ENCODE assay signal across 10 mouse cellular contexts in the genomic region with DNA sequence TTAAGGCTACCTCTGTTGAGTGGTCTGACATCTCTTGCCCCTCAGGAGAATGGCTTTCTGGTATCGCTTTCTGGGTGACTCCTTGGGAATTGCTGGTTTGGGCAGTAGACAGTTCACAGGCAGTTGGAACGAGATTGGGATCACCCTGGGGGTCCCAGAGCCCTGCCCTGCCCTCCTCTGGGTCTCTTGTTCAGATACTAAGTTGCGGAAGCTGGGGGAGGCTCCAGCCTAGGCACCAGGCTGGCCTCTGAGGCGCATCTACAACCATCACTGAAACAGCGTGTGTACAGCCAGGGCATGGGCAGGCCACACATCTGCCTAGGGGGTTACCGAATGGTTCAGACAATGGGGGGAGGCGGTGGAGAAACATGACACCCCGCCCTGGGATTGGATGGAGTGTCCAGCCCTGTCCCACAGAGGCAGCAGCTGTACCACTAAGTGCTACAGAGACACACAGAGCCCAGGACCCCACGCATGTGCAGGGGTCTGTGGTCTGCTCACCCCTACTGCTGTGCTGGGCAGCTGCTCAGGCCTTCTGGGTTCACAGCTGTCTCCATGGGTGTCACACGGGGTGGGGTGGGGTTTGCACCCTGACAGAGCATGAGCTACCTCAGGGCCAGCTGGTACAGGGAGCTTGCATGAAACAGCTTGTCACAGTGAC. TPM values are rescaled to one million over a fixed set of nuclear protein-coding genes. Genes with fewer than 3 reads are reported as not detected.
DNase-seq lines count a peak whose midpoint lies in the region; ATAC-seq and TF ChIP-seq lines count a peak whose summit lies in the region.
"Had no signal": no experiment of that assay in that cellular context is flagged by ENCODE, and none has a peak within 500 bp of the region (broad histone marks: within the 10 kb centered on the region; RNA-seq: fewer than 3 reads in every experiment).

No protein-coding gene starts in this region.

- H3K27me3 ChIP-seq in cerebellum, adult 2 months (ENCODE audit: control insufficient read depth, insufficient read depth, low read length) = no peaks in the 10 kb centered on the region
- peaks cover 12% of the 10 kb centered on the region; the same call in 1 of the 2 replicates for H3K27me3 ChIP-seq in lung, postnatal 0 days (replicated peaks; ENCODE audit: insufficient read depth, low read length)
- H3K27me3 ChIP-seq in hindbrain, embryonic 16.5 days (replicated peaks; ENCODE audit: control insufficient read depth, insufficient read depth, low read length) = no peaks in the 10 kb centered on the region; the same call in 1 of the 2 replicates

- H3K4me2 ChIP-seq in lung, postnatal 0 days (replicated peaks; ENCODE audit: low read depth, low read length) = no peak overlapping the region
- H3K4me2 ChIP-seq in hindbrain, embryonic 16.5 days (ENCODE audit: low read length) = no peak overlapping the region
- H3K4me2 ChIP-seq: heart, embryonic 15.5 days had no signal

- H3K4me1 ChIP-seq in cerebellum, adult 2 months (ENCODE audit: control insufficient read depth, insufficient read depth, low read length) = peaks cover 67% of the 10 kb centered on the region
- no peaks in the 10 kb centered on the region for H3K4me1 ChIP-seq in lung, postnatal 0 days (ENCODE audit: insufficient read depth, low read depth, low read length)
- H3K4me1 ChIP-seq in lung, adult 2 months (ENCODE audit: control insufficient read depth, insufficient read depth, low read length) = no peaks in the 10 kb centered on the region
- H3K4me1 ChIP-seq in hindbrain, embryonic 16.5 days (ENCODE audit: control insufficient read depth, insufficient read depth, low read depth, low read length) = peaks cover 24% of the 10 kb centered on the region
- H3K4me1 ChIP-seq: heart, embryonic 15.5 days had no signal

- no peak overlapping the region for H3K9ac ChIP-seq in lung, postnatal 0 days (replicated peaks; ENCODE audit: low read depth)
- no peak overlapping the region for H3K9ac ChIP-seq in hindbrain, embryonic 16.5 days (ENCODE audit: low read depth, low read length)
- H3K9ac ChIP-seq: heart, embryonic 15.5 days had no signal

- TF ChIP-seq EP300 in lung, postnatal 0 days (IDR thresholded peaks at IDR 0.05) = no peak

- no peaks in the 10 kb centered on the region for H3K9me3 ChIP-seq in lung, postnatal 0 days (ENCODE audit: low read length)
- H3K9me3 ChIP-seq in hindbrain, embryonic 16.5 days (ENCODE audit: control insufficient read depth, low read length) = no peaks in the 10 kb centered on the region
- H3K9me3 ChIP-seq: heart, embryonic 15.5 days had no signal

- DNase-seq in cerebellum, adult 2 months = peak; percentile 42 to 63
- DNase-seq in cerebellum, adult 9-10 months = no peak
- DNase-seq in lung, postnatal 0 days (ENCODE audit: low spot score) = no peak
- DNase-seq in lung, adult 2 months = no peak
- DNase-seq in retina, postnatal 1 day = peak; percentile 83
- no peak for DNase-seq in layer of hippocampus, postnatal 36 days
- no peak for DNase-seq in c-Kit-positive CD71-positive TER-119-positive erythroid progenitor cells, embryonic 14.5 days (ENCODE audit: low spot score)
- DNase-seq: right cerebral cortex, postnatal 25 days had no signal

- no peaks in the 10 kb centered on the region for H3K36me3 ChIP-seq in lung, postnatal 0 days (ENCODE audit: insufficient read depth, low read length)
- H3K36me3 ChIP-seq in hindbrain, embryonic 16.5 days (ENCODE audit: control insufficient read depth, insufficient read depth, low read length) = no peaks in the 10 kb centered on the region
- H3K36me3 ChIP-seq: heart, embryonic 15.5 days had no signal

- peak overlapping the region; percentile 10 for H3K4me3 ChIP-seq in cerebellum, adult 2 months (replicated peaks; ENCODE audit: insufficient read depth, low read depth, low read length)
- no peak overlapping the region for H3K4me3 ChIP-seq in lung, postnatal 0 days (ENCODE audit: low read depth, low read length)
- H3K4me3 ChIP-seq in lung, adult 2 months (replicated peaks; ENCODE audit: extremely low read depth, low read depth, low read length) = no peak overlapping the region
- H3K4me3 ChIP-seq in hindbrain, embryonic 16.5 days (ENCODE audit: low read length) = no peak overlapping the region
- H3K4me3 ChIP-seq: heart, embryonic 15.5 days had no signal

- peak overlapping the region; percentile 98 for H3K27ac ChIP-seq in cerebellum, adult 2 months (ENCODE audit: insufficient read depth, low read length)
- no peak overlapping the region for H3K27ac ChIP-seq in lung, postnatal 0 days (ENCODE audit: low read length)
- H3K27ac ChIP-seq in hindbrain, embryonic 16.5 days (ENCODE audit: low read depth, low read length) = no peak overlapping the region
- H3K27ac ChIP-seq: heart, embryonic 15.5 days had no signal

- WGBS in cerebellum, adult 2 months = 15% methylated on average over 10 of the region's 10 CpGs
- WGBS in lung, postnatal 0 days = 14% methylated on average over 10 of the region's 10 CpGs
- 31% methylated on average over 10 of the region's 10 CpGs for WGBS in lung, adult 2 months
- 25% methylated on average over 10 of the region's 10 CpGs for WGBS in hindbrain, embryonic 16.5 days

- no peak for TF ChIP-seq POLR2A in cerebellum, adult 2 months (IDR thresholded peaks at IDR 0.05; ENCODE audit: borderline replicate concordance, insufficient read depth, low read length)
- no peak for TF ChIP-seq POLR2A in lung, adult 2 months (IDR thresholded peaks at IDR 0.05; ENCODE audit: borderline replicate concordance, extremely low read depth, low read depth, low read length)

- ATAC-seq in lung, postnatal 0 days = peak; percentile 48
- peak; percentile 32; the same call in 1 of the 2 replicates for ATAC-seq in hindbrain, embryonic 16.5 days

- TF ChIP-seq CTCF in cerebellum, adult 2 months (IDR thresholded peaks at IDR 0.05; ENCODE audit: borderline replicate concordance, insufficient read depth, low read depth, low read length) = no peak
- TF ChIP-seq CTCF in lung, postnatal 0 days (IDR thresholded peaks at IDR 0.05) = no peak
- TF ChIP-seq CTCF in lung, adult 2 months (IDR thresholded peaks at IDR 0.05; ENCODE audit: insufficient read depth, low read length) = no peak

RNA-seq across cellular contexts. Expression of gene Grm4, which starts 15.9 kb away (rescaled TPM):
- polyA plus RNA-seq in cerebellum, adult 2 months (2012; rRNA removed) = 310 and 403 TPM in 2 replicates
- polyA plus RNA-seq in lung, postnatal 0 days (2015; fragmentation: Nextera tagmentation; extraction: Ambion mirVana) = not detected in 2 replicates
- polyA plus RNA-seq in lung, adult 2 months (2012; rRNA removed) = 1.1 TPM in 2 replicates
- polyA plus RNA-seq in hindbrain, embryonic 16.5 days (2015; fragmentation: Nextera tagmentation; extraction: Ambion mirVana) = 9.3 and 10.0 TPM in 2 replicates
- 1 to 10 TPM; 8.9 to 9.6 TPM for total RNA-seq in layer of hippocampus, postnatal 36 days (2021)

RNA-seq across cellular contexts. Expression of gene Hmga1, which starts 50.9 kb away (rescaled TPM):
- 124 and 133 TPM in 2 replicates for polyA plus RNA-seq in cerebellum, adult 2 months (2012; rRNA removed)
- 41.2 and 50.6 TPM in 2 replicates for polyA plus RNA-seq in lung, postnatal 0 days (2015; fragmentation: Nextera tagmentation; extraction: Ambion mirVana)
- 57.9 and 73.2 TPM in 2 replicates for polyA plus RNA-seq in lung, adult 2 months (2012; rRNA removed)
- 144 and 155 TPM in 2 replicates for polyA plus RNA-seq in hindbrain, embryonic 16.5 days (2015; fragmentation: Nextera tagmentation; extraction: Ambion mirVana)
- total RNA-seq in layer of hippocampus, postnatal 36 days (2021) = 10 to 100 TPM; 35.2 to 36.0 TPM

Comparison
In these comparisons a context has a peak if more than half of its experiments do, and no peak if none do; other contexts are left out.
1. DNase-seq: peak in cerebellum, adult 2 months (2 of 2) and retina, postnatal 1 day (single experiment); none in cerebellum, adult 9-10 months (single experiment), lung, postnatal 0 days (single experiment), lung, adult 2 months (single experiment), layer of hippocampus, postnatal 36 days (0 of 2) and c-Kit-positive CD71-positive TER-119-positive erythroid progenitor cells, embryonic 14.5 days (single experiment).
2. RNA of gene Grm4, which starts 15.9 kb away (polyA plus RNA-seq): 310 to 403 TPM in cerebellum, adult 2 months; 9.3 to 10.0 TPM in hindbrain, embryonic 16.5 days, 1.1 TPM in lung, adult 2 months and not detected in lung, postnatal 0 days; every median in the first group is over 10 times any median in the second.